Mouse (Mus musculus): Measurements from ENCODE around the gene Dab1. TPM values are rescaled to one million over a fixed set of nuclear protein-coding genes. Genes with fewer than 3 reads are reported as not detected.

Dab1 gene
- polyA plus RNA-seq, 1 experiment from 2014 or later, result 20.6 TPM

GRCm38 (mm10) chr4:103715568-103715967 is 96.4 kb downstream of the Dab1 start:
- Histone ChIP-seq H3K9me3 (ENCODE audit: low read length) (no peaks in the 10 kb centered on the region), H3K27ac (ENCODE audit: low read length) (no peak overlapping the region), H3K9ac (replicated peaks; ENCODE audit: low read length) (no peak overlapping the region), H3K4me1 (ENCODE audit: insufficient read depth, low read length) (no peaks in the 10 kb centered on the region), H3K36me3 (ENCODE audit: insufficient read depth, low read length) (no peaks in the 10 kb centered on the region), H3K27me3 (ENCODE audit: insufficient read depth, low read length) (no peaks in the 10 kb centered on the region), H3K4me3 (ENCODE audit: low read length) (no peak overlapping the region), H3K4me2 (replicated peaks; ENCODE audit: low read depth, low read length) (no peak overlapping the region)
- ATAC-seq (ENCODE audit: low FRiP score, low TSS enrichment), result peak; percentile 71; the same call in 1 of the 2 replicates
- 76% methylated on average over 4 of the region's 4 CpGs for WGBS

- Histone ChIP-seq H3K9me3 (ENCODE audit: low read length) (no peaks in the 10 kb centered on the region), H3K9ac (replicated peaks; ENCODE audit: low read length) (no peak overlapping the region), H3K4me2 (replicated peaks; ENCODE audit: low read depth, low read length) (no peak overlapping the region), H3K27ac (ENCODE audit: low read length) (no peak overlapping the region), H3K27me3 (ENCODE audit: insufficient read depth, low read length) (no peaks in the 10 kb centered on the region), H3K4me1 (ENCODE audit: insufficient read depth, low read length) (no peaks in the 10 kb centered on the region), H3K4me3 (ENCODE audit: low read length) (no peak overlapping the region), H3K36me3 (ENCODE audit: insufficient read depth, low read length) (no peaks in the 10 kb centered on the region)
- no peak for ATAC-seq (ENCODE audit: low FRiP score, low TSS enrichment)
- WGBS, result 83% methylated on average over 1 of the region's 1 CpGs
Observed at GRCm38 (mm10) chr4:103722738-103723137, 103.6 kb downstream of the Dab1 start.

- 91% methylated on average over 2 of the region's 2 CpGs for WGBS
- Histone ChIP-seq H3K9ac (replicated peaks; ENCODE audit: low read length) (no peak overlapping the region), H3K4me2 (replicated peaks; ENCODE audit: low read depth, low read length) (no peak overlapping the region), H3K27ac (ENCODE audit: low read length) (no peak overlapping the region), H3K36me3 (ENCODE audit: insufficient read depth, low read length) (no peaks in the 10 kb centered on the region), H3K9me3 (ENCODE audit: low read length) (no peaks in the 10 kb centered on the region), H3K27me3 (ENCODE audit: insufficient read depth, low read length) (no peaks in the 10 kb centered on the region), H3K4me1 (ENCODE audit: insufficient read depth, low read length) (no peaks in the 10 kb centered on the region), H3K4me3 (ENCODE audit: low read length) (no peak overlapping the region)
- no peak for ATAC-seq (ENCODE audit: low FRiP score, low TSS enrichment)
Observed at GRCm38 (mm10) chr4:103726486-103726885, 107.3 kb downstream of the Dab1 start.

- Histone ChIP-seq H3K4me1 (ENCODE audit: insufficient read depth, low read length) (no peaks in the 10 kb centered on the region), H3K4me2 (replicated peaks; ENCODE audit: low read depth, low read length) (no peak overlapping the region), H3K27me3 (ENCODE audit: insufficient read depth, low read length) (no peaks in the 10 kb centered on the region), H3K27ac (ENCODE audit: low read length) (no peak overlapping the region), H3K9me3 (ENCODE audit: low read length) (no peaks in the 10 kb centered on the region), H3K9ac (replicated peaks; ENCODE audit: low read length) (no peak overlapping the region), H3K4me3 (ENCODE audit: low read length) (no peak overlapping the region), H3K36me3 (ENCODE audit: insufficient read depth, low read length) (no peaks in the 10 kb centered on the region)
- no peak for ATAC-seq (ENCODE audit: low FRiP score, low TSS enrichment)
- 57% methylated on average over 6 of the region's 6 CpGs for WGBS
Observed at GRCm38 (mm10) chr4:103737185-103737584, 118.0 kb downstream of the Dab1 start.

- ATAC-seq (ENCODE audit: low FRiP score, low TSS enrichment), result no peak
- H3K27ac ChIP-seq (ENCODE audit: low read length), result no peak overlapping the region
Observed at GRCm38 (mm10) chr4:103751249-103751855, 132.2 kb downstream of the Dab1 start.

GRCm38 (mm10) chr4:103754561-103754960 is 135.4 kb downstream of the Dab1 start:
- Histone ChIP-seq H3K9me3 (ENCODE audit: low read length) (no peaks in the 10 kb centered on the region), H3K4me3 (ENCODE audit: low read length) (no peak overlapping the region)

More at GRCm38 (mm10) chr4:103751249-103751855, 132.2 kb downstream of the Dab1 start:
- H3K4me2 ChIP-seq (replicated peaks; ENCODE audit: low read depth, low read length), result no peak overlapping the region
- H3K9ac ChIP-seq (replicated peaks; ENCODE audit: low read length), result no peak overlapping the region
- H3K9me3 ChIP-seq (ENCODE audit: low read length), result no peaks in the 10 kb centered on the region
- WGBS, result 62% methylated on average over 4 of the region's 4 CpGs
- H3K4me1 ChIP-seq (ENCODE audit: insufficient read depth, low read length), result no peaks in the 10 kb centered on the region
- no peak overlapping the region for H3K4me3 ChIP-seq (ENCODE audit: low read length)
- no peaks in the 10 kb centered on the region for H3K36me3 ChIP-seq (ENCODE audit: insufficient read depth, low read length)
- H3K27me3 ChIP-seq (ENCODE audit: insufficient read depth, low read length), result no peaks in the 10 kb centered on the region

GRCm38 (mm10) chr4:103757241-103757640 is 138.1 kb downstream of the Dab1 start:
- no peaks in the 10 kb centered on the region for H3K27me3 ChIP-seq (ENCODE audit: insufficient read depth, low read length)
- WGBS, result 76% methylated on average over 3 of the region's 3 CpGs
- no peak overlapping the region for H3K9ac ChIP-seq (replicated peaks; ENCODE audit: low read length)
- H3K36me3 ChIP-seq (ENCODE audit: insufficient read depth, low read length), result no peaks in the 10 kb centered on the region
- H3K9me3 ChIP-seq (ENCODE audit: low read length), result no peaks in the 10 kb centered on the region
- no peak overlapping the region for H3K4me3 ChIP-seq (ENCODE audit: low read length)
- no peak for ATAC-seq (ENCODE audit: low FRiP score, low TSS enrichment)
- H3K4me1 ChIP-seq (ENCODE audit: insufficient read depth, low read length), result 0 out of 2 replicates have a peak, but pooled peaks cover 2% of the 10 kb centered on the region
- no peak overlapping the region for H3K27ac ChIP-seq (ENCODE audit: low read length)
- H3K4me2 ChIP-seq (replicated peaks; ENCODE audit: low read depth, low read length), result no peak overlapping the region

More at GRCm38 (mm10) chr4:103754561-103754960, 135.4 kb downstream of the Dab1 start:
- Histone ChIP-seq H3K9ac (replicated peaks; ENCODE audit: low read length) (no peak overlapping the region), H3K27ac (ENCODE audit: low read length) (no peak overlapping the region), H3K27me3 (ENCODE audit: insufficient read depth, low read length) (no peaks in the 10 kb centered on the region), H3K4me1 (ENCODE audit: insufficient read depth, low read length) (0 out of 2 replicates have a peak, but pooled peaks cover 2% of the 10 kb centered on the region), H3K36me3 (ENCODE audit: insufficient read depth, low read length) (no peaks in the 10 kb centered on the region), H3K4me2 (replicated peaks; ENCODE audit: low read depth, low read length) (no peak overlapping the region)
- no peak for ATAC-seq (ENCODE audit: low FRiP score, low TSS enrichment)
- 29% methylated on average over 7 of the region's 7 CpGs for WGBS

GRCm38 (mm10) chr4:103762416-103762815 is 143.3 kb downstream of the Dab1 start:
- H3K4me1 ChIP-seq (ENCODE audit: insufficient read depth, low read length), result 0 out of 2 replicates have a peak, but pooled peaks cover 2% of the 10 kb centered on the region
- no peak for ATAC-seq (ENCODE audit: low FRiP score, low TSS enrichment)

GRCm38 (mm10) chr4:103775712-103776111 is 156.6 kb downstream of the Dab1 start:
- H3K36me3 ChIP-seq (ENCODE audit: insufficient read depth, low read length), result no peaks in the 10 kb centered on the region
- no peak overlapping the region for H3K9ac ChIP-seq (replicated peaks; ENCODE audit: low read length)
- ATAC-seq (ENCODE audit: low FRiP score, low TSS enrichment), result no peak
- H3K9me3 ChIP-seq (ENCODE audit: low read length), result no peaks in the 10 kb centered on the region
- WGBS, result 70% methylated on average over 4 of the region's 4 CpGs
- no peaks in the 10 kb centered on the region for H3K27me3 ChIP-seq (ENCODE audit: insufficient read depth, low read length)
- no peak overlapping the region for H3K4me2 ChIP-seq (replicated peaks; ENCODE audit: low read depth, low read length)
- no peak overlapping the region for H3K4me3 ChIP-seq (ENCODE audit: low read length)
- H3K4me1 ChIP-seq (ENCODE audit: insufficient read depth, low read length), result no peaks in the 10 kb centered on the region
- no peak overlapping the region for H3K27ac ChIP-seq (ENCODE audit: low read length)

More at GRCm38 (mm10) chr4:103762416-103762815, 143.3 kb downstream of the Dab1 start:
- no peaks in the 10 kb centered on the region for H3K36me3 ChIP-seq (ENCODE audit: insufficient read depth, low read length)
- WGBS, result 80% methylated on average over 11 of the region's 11 CpGs
- no peak overlapping the region for H3K27ac ChIP-seq (ENCODE audit: low read length)
- H3K4me2 ChIP-seq (replicated peaks; ENCODE audit: low read depth, low read length), result no peak overlapping the region
- H3K27me3 ChIP-seq (ENCODE audit: insufficient read depth, low read length), result no peaks in the 10 kb centered on the region
- H3K9me3 ChIP-seq (ENCODE audit: low read length), result no peaks in the 10 kb centered on the region
- H3K9ac ChIP-seq (replicated peaks; ENCODE audit: low read length), result no peak overlapping the region
- no peak overlapping the region for H3K4me3 ChIP-seq (ENCODE audit: low read length)

- no peaks in the 10 kb centered on the region for H3K9me3 ChIP-seq (ENCODE audit: low read length)
Observed at GRCm38 (mm10) chr4:103781398-103781797, 162.2 kb downstream of the Dab1 start.

More at GRCm38 (mm10) chr4:103781398-103781797, 162.2 kb downstream of the Dab1 start:
- H3K4me1 ChIP-seq (ENCODE audit: insufficient read depth, low read length), result no peaks in the 10 kb centered on the region
- no peak overlapping the region for H3K27ac ChIP-seq (ENCODE audit: low read length)
- no peaks in the 10 kb centered on the region for H3K36me3 ChIP-seq (ENCODE audit: insufficient read depth, low read length)
- H3K9ac ChIP-seq (replicated peaks; ENCODE audit: low read length), result no peak overlapping the region
- peak; percentile 78; the same call in 1 of the 2 replicates for ATAC-seq (ENCODE audit: low FRiP score, low TSS enrichment)
- no peak overlapping the region for H3K4me3 ChIP-seq (ENCODE audit: low read length)
- H3K27me3 ChIP-seq (ENCODE audit: insufficient read depth, low read length), result no peaks in the 10 kb centered on the region
- no peak overlapping the region for H3K4me2 ChIP-seq (replicated peaks; ENCODE audit: low read depth, low read length)
- WGBS, result 48% methylated on average over 4 of the region's 4 CpGs

Measured in kidney, embryonic 16.5 days (tissue).